Mouse (Mus musculus): ENCODE data around the gene Npff. TPM values are rescaled to one million over a fixed set of nuclear protein-coding genes. Genes with fewer than 3 reads are reported as not detected.

The Npff gene
- total and polyA plus RNA-seq, 3 experiments, result 0.92 to 3.2 (median 1.1) TPM

- ATAC-seq (ENCODE audit: extremely low read depth, insufficient number of reproducible peaks, low FRiP score, poor library complexity, severe bottlenecking) (no peak), DNase-seq (ENCODE audit: low spot score) (no peak)
- H3K9me3 ChIP-seq (replicated peaks), result no peaks in the 10 kb centered on the region
- H3K4me1 ChIP-seq (ENCODE audit: insufficient read depth, low read depth, low read length), result peaks cover 37% of the 10 kb centered on the region
- peaks cover 30% of the 10 kb centered on the region for H3K36me3 ChIP-seq (replicated peaks)
- no peak overlapping the region for H3K4me3 ChIP-seq (ENCODE audit: low read depth, low read length)
- peaks cover 23% of the 10 kb centered on the region for H3K27me3 ChIP-seq (ENCODE audit: insufficient read depth, low read length)
- TF ChIP-seq GATA2 (IDR thresholded peaks at IDR 0.05; ENCODE audit: borderline replicate concordance, low read depth, low read length) (no peak), GATA1 (IDR thresholded peaks at IDR 0.05; ENCODE audit: borderline replicate concordance, low read length) (no peak)
Measured at GRCm38 (mm10) chr15:102508336-102508735, 16.4 kb downstream of the Npff start.

- Histone ChIP-seq H3K4me3 (ENCODE audit: low read depth, low read length) (no peak overlapping the region), H3K36me3 (replicated peaks) (peaks cover 38% of the 10 kb centered on the region), H3K27me3 (ENCODE audit: insufficient read depth, low read length) (peaks cover 23% of the 10 kb centered on the region), H3K9me3 (replicated peaks) (no peaks in the 10 kb centered on the region), H3K4me1 (ENCODE audit: insufficient read depth, low read depth, low read length) (peaks cover 37% of the 10 kb centered on the region)
- DNase-seq (ENCODE audit: low spot score) (no peak), ATAC-seq (ENCODE audit: extremely low read depth, insufficient number of reproducible peaks, low FRiP score, poor library complexity, severe bottlenecking) (no peak)
- TF ChIP-seq GATA1 (IDR thresholded peaks at IDR 0.05; ENCODE audit: borderline replicate concordance, low read length), result no peak
- no peak for TF ChIP-seq POLR2AphosphoS5 (IDR thresholded peaks at IDR 0.05; ENCODE audit: insufficient replicate concordance, low read depth, low read length)
- no peak for TF ChIP-seq GATA2 (IDR thresholded peaks at IDR 0.05; ENCODE audit: borderline replicate concordance, low read depth, low read length)
- no peak for TF ChIP-seq CTCF (IDR thresholded peaks at IDR 0.05; ENCODE audit: low read depth, low read length)
- no peak for TF ChIP-seq TAL1 (conservative IDR thresholded peaks at IDR 0.05; ENCODE audit: low read depth, low read length)
Measured at GRCm38 (mm10) chr15:102507561-102507960, 17.2 kb downstream of the Npff start.

- peaks cover 41% of the 10 kb centered on the region for H3K4me1 ChIP-seq (ENCODE audit: insufficient read depth, low read depth, low read length)
- H3K27me3 ChIP-seq (ENCODE audit: insufficient read depth, low read length), result peaks cover 16% of the 10 kb centered on the region
- peaks cover 44% of the 10 kb centered on the region for H3K36me3 ChIP-seq (replicated peaks)
- no peaks in the 10 kb centered on the region for H3K9me3 ChIP-seq (replicated peaks)
- DNase-seq (ENCODE audit: low spot score) (no peak), ATAC-seq (ENCODE audit: extremely low read depth, insufficient number of reproducible peaks, low FRiP score, poor library complexity, severe bottlenecking) (no peak)
- H3K4me3 ChIP-seq (ENCODE audit: low read depth, low read length), result no peak overlapping the region
- TF ChIP-seq POLR2AphosphoS5 (IDR thresholded peaks at IDR 0.05; ENCODE audit: insufficient replicate concordance, low read depth, low read length) (no peak), CTCF (IDR thresholded peaks at IDR 0.05; ENCODE audit: low read depth, low read length) (no peak), GATA2 (IDR thresholded peaks at IDR 0.05; ENCODE audit: borderline replicate concordance, low read depth, low read length) (no peak), GATA1 (IDR thresholded peaks at IDR 0.05; ENCODE audit: borderline replicate concordance, low read length) (no peak)
Measured at GRCm38 (mm10) chr15:102506864-102507263, 17.9 kb downstream of the Npff start.

GRCm38 (mm10) chr15:102506464-102506830, 18.3 kb downstream of the Npff start:
- Histone ChIP-seq H3K27me3 (ENCODE audit: insufficient read depth, low read length) (peaks cover 12% of the 10 kb centered on the region; the same call in 1 of the 2 replicates), H3K4me3 (ENCODE audit: low read depth, low read length) (no peak overlapping the region), H3K9me3 (replicated peaks) (no peaks in the 10 kb centered on the region), H3K36me3 (replicated peaks) (peaks cover 49% of the 10 kb centered on the region), H3K4me1 (ENCODE audit: insufficient read depth, low read depth, low read length) (peaks cover 42% of the 10 kb centered on the region)
- ATAC-seq (ENCODE audit: extremely low read depth, insufficient number of reproducible peaks, low FRiP score, poor library complexity, severe bottlenecking) (no peak), DNase-seq (ENCODE audit: low spot score) (no peak)
- no peak for TF ChIP-seq TAL1 (conservative IDR thresholded peaks at IDR 0.05; ENCODE audit: low read depth, low read length)
- TF ChIP-seq CTCF (IDR thresholded peaks at IDR 0.05; ENCODE audit: low read depth, low read length), result no peak
- no peak for TF ChIP-seq GATA1 (IDR thresholded peaks at IDR 0.05; ENCODE audit: borderline replicate concordance, low read length)
- TF ChIP-seq POLR2AphosphoS5 (IDR thresholded peaks at IDR 0.05; ENCODE audit: insufficient replicate concordance, low read depth, low read length), result no peak
- TF ChIP-seq GATA2 (IDR thresholded peaks at IDR 0.05; ENCODE audit: borderline replicate concordance, low read depth, low read length), result no peak

- TF ChIP-seq GATA2 (IDR thresholded peaks at IDR 0.05; ENCODE audit: borderline replicate concordance, low read depth, low read length), result no peak
- no peak for TF ChIP-seq TAL1 (conservative IDR thresholded peaks at IDR 0.05; ENCODE audit: low read depth, low read length)
- TF ChIP-seq CTCF (IDR thresholded peaks at IDR 0.05; ENCODE audit: low read depth, low read length), result no peak
- no peak for TF ChIP-seq GATA1 (IDR thresholded peaks at IDR 0.05; ENCODE audit: borderline replicate concordance, low read length)
- TF ChIP-seq POLR2AphosphoS5 (IDR thresholded peaks at IDR 0.05; ENCODE audit: insufficient replicate concordance, low read depth, low read length), result no peak
- ATAC-seq (ENCODE audit: extremely low read depth, insufficient number of reproducible peaks, low FRiP score, poor library complexity, severe bottlenecking) (no peak), DNase-seq (ENCODE audit: low spot score) (no peak)
- Histone ChIP-seq H3K9me3 (replicated peaks) (no peaks in the 10 kb centered on the region), H3K4me3 (ENCODE audit: low read depth, low read length) (no peak overlapping the region), H3K4me1 (ENCODE audit: insufficient read depth, low read depth, low read length) (peaks cover 43% of the 10 kb centered on the region), H3K27me3 (ENCODE audit: insufficient read depth, low read length) (peaks cover 8% of the 10 kb centered on the region; the same call in 1 of the 2 replicates), H3K36me3 (replicated peaks) (peaks cover 54% of the 10 kb centered on the region)
Measured at GRCm38 (mm10) chr15:102505770-102506463, 18.8 kb downstream of the Npff start.

- Histone ChIP-seq H3K4me1 (ENCODE audit: insufficient read depth, low read depth, low read length) (peaks cover 42% of the 10 kb centered on the region), H3K9me3 (replicated peaks) (no peaks in the 10 kb centered on the region), H3K27me3 (ENCODE audit: insufficient read depth, low read length) (0 out of 2 replicates have a peak, but pooled peaks cover 2% of the 10 kb centered on the region), H3K4me3 (ENCODE audit: low read depth, low read length) (no peak overlapping the region), H3K36me3 (replicated peaks) (peaks cover 61% of the 10 kb centered on the region)
- TF ChIP-seq GATA2 (IDR thresholded peaks at IDR 0.05; ENCODE audit: borderline replicate concordance, low read depth, low read length), result no peak
- TF ChIP-seq GATA1 (IDR thresholded peaks at IDR 0.05; ENCODE audit: borderline replicate concordance, low read length), result no peak
- no peak for TF ChIP-seq TAL1 (conservative IDR thresholded peaks at IDR 0.05; ENCODE audit: low read depth, low read length)
- TF ChIP-seq CTCF (IDR thresholded peaks at IDR 0.05; ENCODE audit: low read depth, low read length), result no peak
- TF ChIP-seq POLR2AphosphoS5 (IDR thresholded peaks at IDR 0.05; ENCODE audit: insufficient replicate concordance, low read depth, low read length), result no peak
- ATAC-seq (ENCODE audit: extremely low read depth, insufficient number of reproducible peaks, low FRiP score, poor library complexity, severe bottlenecking) (no peak), DNase-seq (ENCODE audit: low spot score) (no peak)
Measured at GRCm38 (mm10) chr15:102505073-102505769, 19.5 kb downstream of the Npff start.

Measured in G1E (cell line).